Mouse (Mus musculus) cortical plate, adult 2 months (tissue): ENCODE data around the gene Slc27a2.

Source experiments
- CTCF ChIP-seq: fragments of 200-500 bp; IDR thresholded peaks from 2 replicates; pipeline ENCODE4 v1.5.1; 2011; ENCODE audit warnings: mild to moderate bottlenecking, control low read depth, low read length; ENCODE audit not compliant: insufficient read depth; ENCODE audit errors: extremely low read depth
- POLR2A ChIP-seq: fragments of 200-500 bp; IDR thresholded peaks from 2 replicates; pipeline ENCODE4 v1.6.1; 2011; ENCODE audit warnings: mild to moderate bottlenecking, low read length, control low read depth; ENCODE audit not compliant: insufficient read depth; ENCODE audit errors: extremely low read depth

DNA sequence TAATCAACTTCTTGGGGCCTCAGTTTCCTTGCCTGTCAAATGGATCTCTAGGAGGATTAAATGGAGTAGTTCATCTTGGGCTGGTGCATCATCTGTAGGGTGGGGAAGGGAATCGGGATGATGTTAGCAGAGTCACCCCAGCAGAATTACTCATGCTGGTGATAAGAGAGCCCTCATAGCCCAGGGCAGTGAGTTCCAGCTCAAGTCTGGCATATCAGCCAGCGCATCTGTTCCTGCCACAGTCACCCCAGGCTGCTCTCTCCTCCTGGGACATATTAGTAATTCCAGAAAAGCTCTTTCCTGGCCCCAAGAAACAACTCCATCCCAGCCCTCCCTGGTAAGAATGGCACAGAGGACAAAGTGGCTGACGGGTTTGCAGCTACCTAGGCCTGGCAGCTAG lies 63.1 kb downstream of the Slc27a2 start:
- TF ChIP-seq CTCF (no peak), POLR2A (no peak)
